Mouse (Mus musculus) liver, embryonic 15.5 days (tissue): ENCODE measurements around the gene Pced1b. TPM values are rescaled to one million over a fixed set of nuclear protein-coding genes. Genes with fewer than 3 reads are reported as not detected.

Experiments used
- ATAC-seq: fragments of 200-750 bp; cut with Nextera tagmentation; 2 replicates; pipeline ENCODE4 v1.8.0; 2017; ENCODE audit warnings: moderate number of reproducible peaks, mild to moderate bottlenecking, moderate library complexity; ENCODE audit not compliant: insufficient read depth
- H3K27ac ChIP-seq: fragments of 300-500 bp; sonication (generic); replicated peaks from 2 replicates; pipeline ENCODE4 v1.5.1; 2015; ENCODE audit warnings: mild to moderate bottlenecking, inconsistent platforms
- H3K27me3 ChIP-seq: fragments of 300-500 bp; sonication (generic); 2 replicates; pipeline ENCODE4 v1.6.1; 2015; ENCODE audit warnings: mild to moderate bottlenecking, inconsistent platforms
- H3K36me3 ChIP-seq: fragments of 300-500 bp; sonication (generic); replicated peaks from 2 replicates; pipeline ENCODE4 v1.6.1; 2015; ENCODE audit warnings: moderate library complexity, mild to moderate bottlenecking, inconsistent platforms
- H3K4me1 ChIP-seq: fragments of 300-500 bp; sonication (generic); replicated peaks from 2 replicates; pipeline ENCODE4 v1.6.1; 2015; ENCODE audit warnings: inconsistent platforms
- H3K4me2 ChIP-seq: fragments of 300-500 bp; sonication (generic); 2 replicates; pipeline ENCODE4 v1.6.1; 2015; ENCODE audit warnings: moderate library complexity, mild to moderate bottlenecking, inconsistent platforms
- H3K4me3 ChIP-seq: fragments of 300-500 bp; sonication (generic); replicated peaks from 2 replicates; pipeline ENCODE4 v1.5.1; 2015; ENCODE audit warnings: mild to moderate bottlenecking, inconsistent platforms
- H3K9ac ChIP-seq: fragments of 300-500 bp; sonication (generic); 2 replicates; pipeline ENCODE4 v1.6.1; 2015; ENCODE audit warnings: moderate library complexity, mild to moderate bottlenecking, inconsistent platforms
- H3K9me3 ChIP-seq: fragments of 300-500 bp; sonication (generic); replicated peaks from 2 replicates; pipeline ENCODE4 v1.6.1; 2016; ENCODE audit warnings: inconsistent platforms
- WGBS: fragments of 180-500 bp; shearing (Covaris S2); methylation state at CpG from one replicate; pipeline ENCODE4 v1.1.7; 2015; ENCODE audit warnings: mixed read lengths; ENCODE audit not compliant: insufficient replicate concordance; 5-methylcytosine and 5-hydroxymethylcytosine counted together
- polyA plus RNA-seq: library from polyadenylated mRNA; unstranded; fragments of >200 nt; fragmentation: Nextera tagmentation; extraction: Ambion mirVana; gene quantifications from 2 replicates; pipeline ENCODE4 v1.2.1, GENCODE M21; 2015

Gene Pced1b
- polyA plus RNA-seq, 1 experiment from 2014 or later = 3.5 TPM

- H3K4me2 ChIP-seq = peak overlapping the region; percentile 10; the same call in 1 of the 2 replicates
- H3K9ac ChIP-seq = no peak overlapping the region
- peaks cover 12% of the 10 kb centered on the region for H3K27me3 ChIP-seq
- H3K27ac ChIP-seq = peak overlapping the region; percentile 51; the same call in 1 of the 2 replicates
- no peaks in the 10 kb centered on the region for H3K9me3 ChIP-seq
- 29% methylated on average over 7 of the region's 7 CpGs for WGBS
- H3K4me3 ChIP-seq = no peak overlapping the region
- ATAC-seq = peak; percentile 89
- no peaks in the 10 kb centered on the region; the same call in 1 of the 2 replicates for H3K36me3 ChIP-seq
- H3K4me1 ChIP-seq = peaks cover 19% of the 10 kb centered on the region
Observed at GRCm38 (mm10) chr15:97404998-97405397, 158.1 kb downstream of the Pced1b start.

- Histone ChIP-seq H3K4me3 (no peak overlapping the region), H3K4me1 (peaks cover 19% of the 10 kb centered on the region), H3K27me3 (peaks cover 12% of the 10 kb centered on the region), H3K27ac (no peak overlapping the region), H3K4me2 (no peak overlapping the region), H3K9me3 (no peaks in the 10 kb centered on the region), H3K9ac (no peak overlapping the region), H3K36me3 (no peaks in the 10 kb centered on the region; the same call in 1 of the 2 replicates)
- no peak for ATAC-seq
- WGBS = 69% methylated on average over 6 of the region's 6 CpGs
Observed at GRCm38 (mm10) chr15:97406105-97406504, 159.2 kb downstream of the Pced1b start.

- Histone ChIP-seq H3K27me3 (peaks cover 12% of the 10 kb centered on the region), H3K4me2 (no peak overlapping the region), H3K27ac (no peak overlapping the region), H3K4me1 (peaks cover 19% of the 10 kb centered on the region), H3K4me3 (no peak overlapping the region), H3K36me3 (no peaks in the 10 kb centered on the region), H3K9ac (no peak overlapping the region), H3K9me3 (no peaks in the 10 kb centered on the region)
- no peak for ATAC-seq
- WGBS = 57% methylated on average over 17 of the region's 17 CpGs
Observed at GRCm38 (mm10) chr15:97407496-97408454, 160.9 kb downstream of the Pced1b start.

GRCm38 (mm10) chr15:97411136-97411535, 164.2 kb downstream of the Pced1b start:
- Histone ChIP-seq H3K4me1 (no peaks in the 10 kb centered on the region), H3K9ac (no peak overlapping the region), H3K9me3 (no peaks in the 10 kb centered on the region), H3K4me2 (no peak overlapping the region), H3K36me3 (no peaks in the 10 kb centered on the region), H3K27ac (no peak overlapping the region), H3K27me3 (peaks cover 12% of the 10 kb centered on the region), H3K4me3 (no peak overlapping the region)
- no peak for ATAC-seq
- WGBS = 74% methylated on average over 2 of the region's 2 CpGs

- WGBS = 70% methylated on average over 6 of the region's 6 CpGs
Observed at GRCm38 (mm10) chr15:97411671-97412070, 164.8 kb downstream of the Pced1b start.

GRCm38 (mm10) chr15:97412308-97412707, 165.4 kb downstream of the Pced1b start:
- H3K4me1 ChIP-seq = no peaks in the 10 kb centered on the region
- H3K9ac ChIP-seq = no peak overlapping the region
- H3K9me3 ChIP-seq = no peaks in the 10 kb centered on the region
- no peak overlapping the region for H3K4me2 ChIP-seq
- no peaks in the 10 kb centered on the region for H3K36me3 ChIP-seq
- H3K27me3 ChIP-seq = peaks cover 12% of the 10 kb centered on the region
- no peak overlapping the region for H3K4me3 ChIP-seq
- H3K27ac ChIP-seq = no peak overlapping the region
- WGBS = 81% methylated on average over 8 of the region's 8 CpGs
- ATAC-seq = no peak

More at GRCm38 (mm10) chr15:97411671-97412070, 164.8 kb downstream of the Pced1b start:
- no peak overlapping the region for H3K27ac ChIP-seq
- no peaks in the 10 kb centered on the region for H3K4me1 ChIP-seq
- no peak overlapping the region for H3K4me2 ChIP-seq
- no peak for ATAC-seq
- H3K27me3 ChIP-seq = peaks cover 12% of the 10 kb centered on the region
- no peak overlapping the region for H3K9ac ChIP-seq
- no peaks in the 10 kb centered on the region for H3K9me3 ChIP-seq
- no peaks in the 10 kb centered on the region for H3K36me3 ChIP-seq
- H3K4me3 ChIP-seq = no peak overlapping the region

GRCm38 (mm10) chr15:97412861-97413260, 166.0 kb downstream of the Pced1b start:
- no peak overlapping the region for H3K27ac ChIP-seq
- 64% methylated on average over 7 of the region's 7 CpGs for WGBS
- H3K4me3 ChIP-seq = no peak overlapping the region
- H3K9ac ChIP-seq = no peak overlapping the region
- no peak overlapping the region for H3K4me2 ChIP-seq
- peaks cover 12% of the 10 kb centered on the region for H3K27me3 ChIP-seq
- no peaks in the 10 kb centered on the region for H3K36me3 ChIP-seq
- no peaks in the 10 kb centered on the region for H3K4me1 ChIP-seq
- no peaks in the 10 kb centered on the region for H3K9me3 ChIP-seq
- ATAC-seq = no peak

GRCm38 (mm10) chr15:97414718-97415413, 168.0 kb downstream of the Pced1b start:
- Histone ChIP-seq H3K4me1 (no peaks in the 10 kb centered on the region), H3K9ac (no peak overlapping the region), H3K36me3 (no peaks in the 10 kb centered on the region), H3K9me3 (no peaks in the 10 kb centered on the region), H3K27me3 (no peaks in the 10 kb centered on the region), H3K4me3 (no peak overlapping the region), H3K4me2 (no peak overlapping the region), H3K27ac (no peak overlapping the region)
- no peak for ATAC-seq
- WGBS = 60% methylated on average over 12 of the region's 12 CpGs

- H3K4me2 ChIP-seq = no peak overlapping the region
- ATAC-seq = no peak
- WGBS = 21% methylated on average over 2 of the region's 2 CpGs
- no peak overlapping the region for H3K4me3 ChIP-seq
- no peaks in the 10 kb centered on the region for H3K36me3 ChIP-seq
- H3K27ac ChIP-seq = no peak overlapping the region
- no peaks in the 10 kb centered on the region for H3K4me1 ChIP-seq
- no peaks in the 10 kb centered on the region for H3K27me3 ChIP-seq
- H3K9ac ChIP-seq = no peak overlapping the region
- no peaks in the 10 kb centered on the region for H3K9me3 ChIP-seq
Observed at GRCm38 (mm10) chr15:97415426-97415946, 168.6 kb downstream of the Pced1b start.

GRCm38 (mm10) chr15:97420292-97420691, 173.4 kb downstream of the Pced1b start:
- Histone ChIP-seq H3K27me3 (peaks cover 8% of the 10 kb centered on the region; the same call in 1 of the 2 replicates), H3K27ac (no peak overlapping the region), H3K9ac (no peak overlapping the region), H3K9me3 (no peaks in the 10 kb centered on the region), H3K4me1 (peaks cover 7% of the 10 kb centered on the region; the same call in 1 of the 2 replicates), H3K36me3 (no peaks in the 10 kb centered on the region), H3K4me3 (no peak overlapping the region), H3K4me2 (no peak overlapping the region)
- 72% methylated on average over 2 of the region's 2 CpGs for WGBS
- ATAC-seq = no peak

GRCm38 (mm10) chr15:97421533-97421932, 174.6 kb downstream of the Pced1b start:
- WGBS = 25% methylated on average over 3 of the region's 3 CpGs
- H3K27me3 ChIP-seq = peaks cover 8% of the 10 kb centered on the region; the same call in 1 of the 2 replicates
- H3K4me2 ChIP-seq = no peak overlapping the region
- no peaks in the 10 kb centered on the region for H3K36me3 ChIP-seq
- no peak for ATAC-seq
- H3K27ac ChIP-seq = no peak overlapping the region
- H3K4me1 ChIP-seq = peaks cover 7% of the 10 kb centered on the region; the same call in 1 of the 2 replicates
- no peak overlapping the region for H3K9ac ChIP-seq
- H3K9me3 ChIP-seq = no peaks in the 10 kb centered on the region
- H3K4me3 ChIP-seq = no peak overlapping the region
